Mouse (Mus musculus) forebrain, embryonic 16.5 days (tissue): ENCODE results near the gene Pogk. TPM values are rescaled to one million over a fixed set of nuclear protein-coding genes. Genes with fewer than 3 reads are reported as not detected.

ENCODE experiments used
- ATAC-seq: fragments of 200-750 bp; cut with Nextera tagmentation; 2 replicates; pipeline ENCODE4 v1.8.0; 2017; ENCODE audit warnings: mild to moderate bottlenecking, moderate library complexity
- H3K27ac ChIP-seq: fragments of 300-500 bp; sonication (generic); 2 replicates; pipeline ENCODE4 v1.5.1; 2014; ENCODE audit warnings: low read length, control low read depth
- H3K27me3 ChIP-seq: fragments of 300-500 bp; sonication (generic); replicated peaks from 2 replicates; pipeline ENCODE4 v1.6.1; 2014; ENCODE audit warnings: low read length; ENCODE audit not compliant: control insufficient read depth, insufficient read depth
- H3K36me3 ChIP-seq: fragments of 300-500 bp; sonication (generic); 2 replicates; pipeline ENCODE4 v1.6.1; 2014; ENCODE audit not compliant: control insufficient read depth, insufficient read depth
- H3K4me1 ChIP-seq: fragments of 300-500 bp; sonication (generic); replicated peaks from 2 replicates; pipeline ENCODE4 v1.6.1; 2014; ENCODE audit warnings: low read length; ENCODE audit not compliant: control insufficient read depth, insufficient read depth
- H3K4me2 ChIP-seq: fragments of 300-500 bp; sonication (generic); 2 replicates; pipeline ENCODE4 v1.6.1; 2014; ENCODE audit warnings: mild to moderate bottlenecking, low read length, control low read depth
- H3K4me3 ChIP-seq: fragments of 300-500 bp; sonication (generic); replicated peaks from 2 replicates; pipeline ENCODE4 v1.5.1; 2014; ENCODE audit warnings: mild to moderate bottlenecking, low read length, control low read depth
- H3K9ac ChIP-seq: fragments of 300-500 bp; sonication (generic); replicated peaks from 2 replicates; pipeline ENCODE4 v1.6.1; 2014; ENCODE audit warnings: low read depth, low read length, control low read depth
- H3K9me3 ChIP-seq: fragments of 300-500 bp; sonication (generic); 2 replicates; pipeline ENCODE4 v1.6.1; 2016; ENCODE audit warnings: low read length; ENCODE audit not compliant: control insufficient read depth
- WGBS: fragments of 180-500 bp; shearing (Covaris S2); extraction: QIAGEN DNeasy Blood & Tissue Kit; methylation state at CpG from one replicate; pipeline ENCODE4 v1.1.7; 2014; 5-methylcytosine and 5-hydroxymethylcytosine counted together
- polyA plus RNA-seq: library from polyadenylated mRNA; unstranded; fragments of >200 nt; fragmentation: Nextera tagmentation; extraction: Ambion mirVana; gene quantifications from 2 replicates; pipeline ENCODE4 v1.2.1, GENCODE M21; 2015

The Pogk gene
- polyA plus RNA-seq = 45.3 and 48.1 TPM in 2 replicates

GRCm38 (mm10) chr1:166409701-166410220 is at the start of gene Pogk:
Gene Pogk (minus strand): TSS chr1:166409863.
- 5% methylated on average over 39 of the region's 49 CpGs for WGBS
- Histone ChIP-seq H3K36me3 (peaks cover 9% of the 10 kb centered on the region; the same call in 1 of the 2 replicates), H3K4me1 (peaks cover 17% of the 10 kb centered on the region), H3K9ac (peak within 1 kb of the TSS; percentile 82), H3K4me2 (peak within 1 kb of the TSS; percentile 68), H3K9me3 (0 out of 2 replicates have a peak, but pooled peaks cover 2% of the 10 kb centered on the region), H3K4me3 (peak within 1 kb of the TSS; percentile 73), H3K27me3 (no peaks in the 10 kb centered on the region), H3K27ac (peak within 1 kb of the TSS; percentile 56)
- ATAC-seq = peak; percentile 94

GRCm38 (mm10) chr1:166441992-166442391 is 32.3 kb upstream of the Pogk start:
- Histone ChIP-seq H3K4me1 (no peaks in the 10 kb centered on the region), H3K36me3 (no peaks in the 10 kb centered on the region), H3K9me3 (no peaks in the 10 kb centered on the region), H3K27ac (no peak overlapping the region), H3K4me3 (no peak overlapping the region), H3K9ac (no peak overlapping the region), H3K4me2 (no peak overlapping the region), H3K27me3 (no peaks in the 10 kb centered on the region)
- no peak for ATAC-seq
- 96% methylated on average over 3 of the region's 3 CpGs for WGBS

- Histone ChIP-seq H3K27me3 (no peaks in the 10 kb centered on the region), H3K27ac (no peak overlapping the region), H3K9ac (no peak overlapping the region), H3K9me3 (no peaks in the 10 kb centered on the region), H3K4me1 (no peaks in the 10 kb centered on the region), H3K4me2 (no peak overlapping the region), H3K36me3 (no peaks in the 10 kb centered on the region), H3K4me3 (no peak overlapping the region)
- WGBS = 73% methylated on average over 6 of the region's 6 CpGs
- no peak for ATAC-seq
These were observed 29.8 kb upstream of the Pogk start for GRCm38 (mm10) chr1:166439426-166439825.

GRCm38 (mm10) chr1:166429809-166430431 is 20.3 kb upstream of the Pogk start:
- Histone ChIP-seq H3K4me1 (no peaks in the 10 kb centered on the region), H3K36me3 (no peaks in the 10 kb centered on the region), H3K9me3 (no peaks in the 10 kb centered on the region), H3K27me3 (no peaks in the 10 kb centered on the region), H3K4me3 (no peak overlapping the region), H3K4me2 (no peak overlapping the region), H3K27ac (no peak overlapping the region), H3K9ac (no peak overlapping the region)
- WGBS = 56% methylated on average over 10 of the region's 10 CpGs
- ATAC-seq = no peak

GRCm38 (mm10) chr1:166429053-166429452 is 19.4 kb upstream of the Pogk start:
- WGBS = 72% methylated on average over 3 of the region's 3 CpGs
- no peaks in the 10 kb centered on the region for H3K27me3 ChIP-seq
- no peak overlapping the region for H3K4me3 ChIP-seq
- H3K27ac ChIP-seq = no peak overlapping the region
- H3K36me3 ChIP-seq = no peaks in the 10 kb centered on the region
- no peaks in the 10 kb centered on the region for H3K9me3 ChIP-seq
- H3K4me1 ChIP-seq = no peaks in the 10 kb centered on the region
- peak; percentile 84 for ATAC-seq
- H3K9ac ChIP-seq = no peak overlapping the region
- H3K4me2 ChIP-seq = no peak overlapping the region

GRCm38 (mm10) chr1:166412266-166412665 is 2.6 kb upstream of the Pogk start:
- Histone ChIP-seq H3K36me3 (no peaks in the 10 kb centered on the region), H3K4me2 (no peak overlapping the region), H3K27ac (no peak overlapping the region), H3K4me3 (no peak overlapping the region), H3K27me3 (no peaks in the 10 kb centered on the region), H3K9me3 (0 out of 2 replicates have a peak, but pooled peaks cover 2% of the 10 kb centered on the region), H3K9ac (no peak overlapping the region), H3K4me1 (peaks cover 14% of the 10 kb centered on the region)
- 95% methylated on average over 3 of the region's 3 CpGs for WGBS
- ATAC-seq = no peak

GRCm38 (mm10) chr1:166411541-166411940 is 1.9 kb upstream of the Pogk start:
- 95% methylated on average over 1 of the region's 1 CpGs for WGBS
- H3K27me3 ChIP-seq = no peaks in the 10 kb centered on the region
- H3K9me3 ChIP-seq = 0 out of 2 replicates have a peak, but pooled peaks cover 2% of the 10 kb centered on the region
- no peak overlapping the region for H3K4me2 ChIP-seq
- no peak overlapping the region for H3K27ac ChIP-seq
- no peak for ATAC-seq
- peaks cover 3% of the 10 kb centered on the region; the same call in 1 of the 2 replicates for H3K36me3 ChIP-seq
- peaks cover 17% of the 10 kb centered on the region for H3K4me1 ChIP-seq
- no peak overlapping the region for H3K9ac ChIP-seq
- no peak overlapping the region for H3K4me3 ChIP-seq

GRCm38 (mm10) chr1:166409177-166409700 is 424 bp downstream of the Pogk start:
- Histone ChIP-seq H3K36me3 (peaks cover 14% of the 10 kb centered on the region), H3K27me3 (no peaks in the 10 kb centered on the region), H3K4me2 (peak overlapping the region; percentile 68), H3K4me1 (peaks cover 17% of the 10 kb centered on the region), H3K27ac (peak overlapping the region; percentile 56), H3K4me3 (peak overlapping the region; percentile 73), H3K9me3 (0 out of 2 replicates have a peak, but pooled peaks cover 2% of the 10 kb centered on the region), H3K9ac (peak overlapping the region; percentile 82)
- WGBS = under 1% methylated on average over 41 of the region's 45 CpGs
- peak; percentile 67 for ATAC-seq

GRCm38 (mm10) chr1:166403846-166404245 is 5.8 kb downstream of the Pogk start:
- Histone ChIP-seq H3K36me3 (peaks cover 39% of the 10 kb centered on the region), H3K9me3 (no peaks in the 10 kb centered on the region), H3K4me2 (no peak overlapping the region), H3K9ac (no peak overlapping the region), H3K27me3 (no peaks in the 10 kb centered on the region), H3K4me3 (no peak overlapping the region), H3K4me1 (peaks cover 21% of the 10 kb centered on the region), H3K27ac (no peak overlapping the region)
- 90% methylated on average over 3 of the region's 3 CpGs for WGBS
- no peak for ATAC-seq
